In genomic region chr5:144219306-144219705, GRCm38 (mm10) we compare ENCODE assay signal across 10 mouse cellular contexts. TPM values are rescaled to one million over a fixed set of nuclear protein-coding genes. Genes with fewer than 3 reads are reported as not detected.
A peak's percentile ranks its signal among the peaks of the same experiment; 100 is the strongest.
DNase-seq lines count a peak whose midpoint lies in the region; ATAC-seq and TF ChIP-seq lines count a peak whose summit lies in the region.
"Had no signal": no experiment of that assay in that cellular context is flagged by ENCODE, and none has a peak within 500 bp of the region (broad histone marks: within the 10 kb centered on the region; RNA-seq: fewer than 3 reads in every experiment).

No protein-coding gene starts in this region.

- H3K4me2 ChIP-seq in heart, embryonic 12.5 days, result no peak overlapping the region
- no peak overlapping the region for H3K4me2 ChIP-seq in midbrain, embryonic 11.5 days

- TF ChIP-seq POLR2A in heart, adult 2 months (IDR thresholded peaks at IDR 0.05; ENCODE audit: insufficient read depth, low read depth, low read length), result no peak
- TF ChIP-seq POLR2A in bone marrow macrophage, adult 2 months (IDR thresholded peaks at IDR 0.05; ENCODE audit: borderline replicate concordance, low read depth, low read length), result no peak

- H3K4me3 ChIP-seq in heart, adult 2 months, result no peak overlapping the region
- H3K4me3 ChIP-seq in heart, embryonic 12.5 days, result no peak overlapping the region
- no peak overlapping the region for H3K4me3 ChIP-seq in bone marrow macrophage, adult 2 months (ENCODE audit: insufficient read depth, low read length)
- no peak overlapping the region for H3K4me3 ChIP-seq in heart, embryonic 10.5 days
- no peak overlapping the region for H3K4me3 ChIP-seq in limb, embryonic 10.5 days
- no peak overlapping the region for H3K4me3 ChIP-seq in midbrain, embryonic 11.5 days (ENCODE audit: low read depth, low read length)

- intact Hi-C loops in heart, adult 2 months (cut with DNase I), result no loop called here
- intact Hi-C loops in left cerebral cortex, postnatal 14 days (cut with DNase I), result no loop called here

- H3K9ac ChIP-seq in heart, adult 2 months (ENCODE audit: low read depth, low read length), result no peak overlapping the region
- H3K9ac ChIP-seq in heart, embryonic 12.5 days, result no peak overlapping the region
- H3K9ac ChIP-seq in midbrain, embryonic 11.5 days (ENCODE audit: low read length), result no peak overlapping the region

- DNase-seq in heart, adult 2 months, result peak in 1 of 2 experiments; percentile 27
- DNase-seq in heart, embryonic 10.5 days (ENCODE audit: low spot score), result no peak
- no peak for DNase-seq in limb, embryonic 10.5 days (ENCODE audit: low spot score)
- DNase-seq in ovary, adult 18-20 months (ENCODE audit: low spot score), result no peak
- DNase-seq in midbrain, embryonic 11.5 days (ENCODE audit: low spot score, missing footprints), result no peak
- DNase-seq in left cerebral cortex, postnatal 14 days (ENCODE audit: low spot score in 2 of 2), result no peak
- DNase-seq: thymus, postnatal 25 days had no signal

- no peaks in the 10 kb centered on the region for H3K9me3 ChIP-seq in heart, embryonic 12.5 days (replicated peaks)
- H3K9me3 ChIP-seq in heart, embryonic 10.5 days, result no peaks in the 10 kb centered on the region
- H3K9me3 ChIP-seq in limb, embryonic 10.5 days (replicated peaks), result no peaks in the 10 kb centered on the region
- no peaks in the 10 kb centered on the region for H3K9me3 ChIP-seq in midbrain, embryonic 11.5 days (ENCODE audit: control insufficient read depth, low read length)
- H3K9me3 ChIP-seq: G1E had no signal

- no peaks in the 10 kb centered on the region for H3K36me3 ChIP-seq in heart, adult 2 months (ENCODE audit: control insufficient read depth, insufficient read depth, low read length)
- peaks cover 30% of the 10 kb centered on the region for H3K36me3 ChIP-seq in heart, embryonic 12.5 days
- H3K36me3 ChIP-seq in heart, embryonic 10.5 days, result peaks cover 25% of the 10 kb centered on the region
- H3K36me3 ChIP-seq in limb, embryonic 10.5 days, result peaks cover 20% of the 10 kb centered on the region; the same call in 1 of the 2 replicates
- H3K36me3 ChIP-seq in midbrain, embryonic 11.5 days (ENCODE audit: control insufficient read depth, insufficient read depth, low read length), result no peaks in the 10 kb centered on the region

- ATAC-seq in heart, embryonic 12.5 days (ENCODE audit: insufficient number of reproducible peaks, low FRiP score), result no peak
- no peak for ATAC-seq in midbrain, embryonic 11.5 days (ENCODE audit: low FRiP score)

- no peak for TF ChIP-seq EP300 in heart, adult 2 months (IDR thresholded peaks at IDR 0.05; ENCODE audit: insufficient read depth, low read depth, low read length)

- peaks cover 10% of the 10 kb centered on the region for H3K4me1 ChIP-seq in heart, adult 2 months (ENCODE audit: control insufficient read depth, insufficient read depth, low read length)
- peaks cover 17% of the 10 kb centered on the region for H3K4me1 ChIP-seq in heart, embryonic 12.5 days (replicated peaks)
- peaks cover 50% of the 10 kb centered on the region for H3K4me1 ChIP-seq in bone marrow macrophage, adult 2 months (ENCODE audit: control insufficient read depth, insufficient read depth, low read length)
- peaks cover 21% of the 10 kb centered on the region for H3K4me1 ChIP-seq in heart, embryonic 10.5 days
- peaks cover 34% of the 10 kb centered on the region for H3K4me1 ChIP-seq in limb, embryonic 10.5 days
- peaks cover 15% of the 10 kb centered on the region for H3K4me1 ChIP-seq in midbrain, embryonic 11.5 days (ENCODE audit: control insufficient read depth, insufficient read depth, low read length)

- no peak for TF ChIP-seq CTCF in heart, adult 2 months (IDR thresholded peaks at IDR 0.05)
- TF ChIP-seq CTCF in bone marrow macrophage, adult 2 months (IDR thresholded peaks at IDR 0.05; ENCODE audit: low read depth, low read length), result no peak

- H3K27ac ChIP-seq in heart, adult 2 months, result peak overlapping the region; percentile 66
- no peak overlapping the region for H3K27ac ChIP-seq in heart, embryonic 12.5 days (ENCODE audit: poor library complexity, severe bottlenecking)
- H3K27ac ChIP-seq in bone marrow macrophage, adult 2 months (ENCODE audit: insufficient read depth, low read depth, low read length), result peak overlapping the region; percentile 32
- peak overlapping the region; percentile 53; the same call in 1 of the 2 replicates for H3K27ac ChIP-seq in heart, embryonic 10.5 days
- H3K27ac ChIP-seq in limb, embryonic 10.5 days, result peak overlapping the region; percentile 66
- H3K27ac ChIP-seq in midbrain, embryonic 11.5 days (ENCODE audit: low read depth, low read length), result no peak overlapping the region

- 56% methylated on average over 12 of the region's 12 CpGs for WGBS in heart, adult 2 months
- WGBS in heart, embryonic 12.5 days, result 57% methylated on average over 12 of the region's 12 CpGs
- WGBS in heart, embryonic 10.5 days, result 72% methylated on average over 12 of the region's 12 CpGs
- 76% methylated on average over 12 of the region's 12 CpGs for WGBS in limb, embryonic 10.5 days
- WGBS in midbrain, embryonic 11.5 days, result 74% methylated on average over 12 of the region's 12 CpGs

- H3K79me2 ChIP-seq in heart, adult 2 months (replicated peaks; ENCODE audit: control insufficient read depth, insufficient read depth, low read length), result no peaks in the 10 kb centered on the region; the same call in 1 of the 2 replicates

- no peaks in the 10 kb centered on the region for H3K27me3 ChIP-seq in heart, adult 2 months (ENCODE audit: control insufficient read depth, insufficient read depth, low read length)
- no peaks in the 10 kb centered on the region for H3K27me3 ChIP-seq in heart, embryonic 12.5 days (replicated peaks)
- no peaks in the 10 kb centered on the region for H3K27me3 ChIP-seq in heart, embryonic 10.5 days (ENCODE audit: insufficient read depth, poor library complexity, severe bottlenecking)
- H3K27me3 ChIP-seq in limb, embryonic 10.5 days (ENCODE audit: low read depth, poor library complexity, severe bottlenecking), result no peaks in the 10 kb centered on the region
- no peaks in the 10 kb centered on the region for H3K27me3 ChIP-seq in midbrain, embryonic 11.5 days (ENCODE audit: control insufficient read depth, insufficient read depth, low read length)

RNA-seq across cellular contexts. Expression of gene Tecpr1, which starts 4.1 kb away (rescaled TPM):
- 10 to 100 TPM; 24.2 to 27.6 TPM for total RNA-seq in heart, adult 2 months (2021)
- polyA plus RNA-seq in heart, adult 2 months (2012; rRNA removed), result 33.7 and 34.9 TPM in 2 replicates
- polyA plus RNA-seq in heart, embryonic 12.5 days (2016; fragmentation: Nextera tagmentation; extraction: Ambion mirVana), result 19.1 and 19.3 TPM in 2 replicates
- polyA plus RNA-seq in bone marrow macrophage, adult 2 months (2012; ENCODE audit: insufficient read depth, insufficient read length, missing spikeins), result 50.7 and 55.3 TPM in 2 replicates
- polyA plus RNA-seq in heart, embryonic 10.5 days (2016; fragmentation: Nextera tagmentation; extraction: Ambion mirVana), result 15.1 and 18.7 TPM in 2 replicates
- 15.1 and 21.0 TPM in 2 replicates for polyA plus RNA-seq in limb, embryonic 10.5 days (2016; fragmentation: Nextera tagmentation; extraction: Ambion mirVana)
- 13.1 TPM in 2 replicates for polyA plus RNA-seq in midbrain, embryonic 11.5 days (2014; fragmentation: Nextera tagmentation; extraction: Ambion mirVana)
- 10 to 100 TPM; 84.8 to 90.0 TPM for total RNA-seq in left cerebral cortex, postnatal 14 days (2021)

RNA-seq across cellular contexts. Expression of gene Bri3, which starts 24.9 kb away (rescaled TPM):
- 100 to 1,000 TPM; 129 to 152 TPM for total RNA-seq in heart, adult 2 months (2021)
- 240 and 258 TPM in 2 replicates for polyA plus RNA-seq in heart, adult 2 months (2012; rRNA removed)
- 127 and 133 TPM in 2 replicates for polyA plus RNA-seq in heart, embryonic 12.5 days (2016; fragmentation: Nextera tagmentation; extraction: Ambion mirVana)
- polyA plus RNA-seq in bone marrow macrophage, adult 2 months (2012; ENCODE audit: insufficient read depth, insufficient read length, missing spikeins), result 521 and 566 TPM in 2 replicates
- polyA plus RNA-seq in heart, embryonic 10.5 days (2016; fragmentation: Nextera tagmentation; extraction: Ambion mirVana), result 104 and 110 TPM in 2 replicates
- 122 and 125 TPM in 2 replicates for polyA plus RNA-seq in limb, embryonic 10.5 days (2016; fragmentation: Nextera tagmentation; extraction: Ambion mirVana)
- 123 and 130 TPM in 2 replicates for polyA plus RNA-seq in midbrain, embryonic 11.5 days (2014; fragmentation: Nextera tagmentation; extraction: Ambion mirVana)
- total RNA-seq in left cerebral cortex, postnatal 14 days (2021), result 10 to 100 TPM; 62.1 to 75.0 TPM

RNA-seq across cellular contexts. Expression of gene Bhlha15, which starts 29.2 kb away (rescaled TPM):
- not detected for total RNA-seq in heart, adult 2 months (2021)
- 0.08 and 0.12 TPM in 2 replicates for polyA plus RNA-seq in heart, adult 2 months (2012; rRNA removed)
- polyA plus RNA-seq in heart, embryonic 12.5 days (2016; fragmentation: Nextera tagmentation; extraction: Ambion mirVana), result 0.26 and 0.46 TPM in 2 replicates
- polyA plus RNA-seq in bone marrow macrophage, adult 2 months (2012; ENCODE audit: insufficient read depth, insufficient read length, missing spikeins), result not detected in 2 replicates
- polyA plus RNA-seq in heart, embryonic 10.5 days (2016; fragmentation: Nextera tagmentation; extraction: Ambion mirVana), result 1.3 TPM in 2 replicates
- polyA plus RNA-seq in limb, embryonic 10.5 days (2016; fragmentation: Nextera tagmentation; extraction: Ambion mirVana), result 0.11 and 0.18 TPM in 2 replicates
- polyA plus RNA-seq in midbrain, embryonic 11.5 days (2014; fragmentation: Nextera tagmentation; extraction: Ambion mirVana), result not detected in 2 replicates
- under 1 TPM; 0.36 to 0.42 TPM for total RNA-seq in left cerebral cortex, postnatal 14 days (2021)

Comparison
In these comparisons a context has a peak if more than half of its experiments do, and no peak if none do; other contexts are left out.
1. H3K27ac ChIP-seq: peak in heart, adult 2 months (single experiment), bone marrow macrophage, adult 2 months (single experiment), heart, embryonic 10.5 days (single experiment) and limb, embryonic 10.5 days (single experiment); none in heart, embryonic 12.5 days (single experiment) and midbrain, embryonic 11.5 days (single experiment).